Mouse (Mus musculus) T-cell, adult 2 months (primary cell): ENCODE data around the gene Slc9c1.
A peak's percentile ranks its signal among the peaks of the same experiment; 100 is the strongest.

ENCODE experiments used
- DNase-seq: peaks from one replicate; pipeline ENCODE4 v3.0.0; 2022; ENCODE audit warnings: low spot score

Gene Slc9c1

GRCm38 (mm10) chr16:45625342-45625741 is 90.2 kb downstream of the Slc9c1 start:
- DNase-seq, result no peak

- DNase-seq, result no peak
Measured at GRCm38 (mm10) chr16:45629497-45630105, 94.5 kb downstream of the Slc9c1 start.

GRCm38 (mm10) chr16:45630347-45630960 is 95.3 kb downstream of the Slc9c1 start:
- peak; percentile 58 for DNase-seq

DNA sequence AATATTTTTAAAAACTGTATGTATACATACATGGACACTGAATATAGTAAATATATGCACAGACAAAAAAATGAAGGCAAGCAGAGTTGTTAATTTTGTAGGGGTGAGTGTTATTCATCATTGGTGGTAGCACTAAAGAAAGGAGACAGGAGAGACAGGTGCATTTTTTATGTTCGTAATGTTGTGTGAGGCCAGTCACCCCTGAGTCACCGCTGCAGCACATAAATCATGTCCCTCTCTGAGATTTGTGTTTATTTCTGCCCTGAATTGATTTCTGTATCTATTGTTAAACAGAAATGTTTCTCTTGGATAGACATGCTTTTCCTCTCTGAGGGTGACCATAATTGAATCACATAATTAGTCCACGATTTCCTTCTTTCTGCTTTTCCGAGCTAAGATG is 97.3 kb downstream of the Slc9c1 start:
- DNase-seq, result no peak

DNA sequence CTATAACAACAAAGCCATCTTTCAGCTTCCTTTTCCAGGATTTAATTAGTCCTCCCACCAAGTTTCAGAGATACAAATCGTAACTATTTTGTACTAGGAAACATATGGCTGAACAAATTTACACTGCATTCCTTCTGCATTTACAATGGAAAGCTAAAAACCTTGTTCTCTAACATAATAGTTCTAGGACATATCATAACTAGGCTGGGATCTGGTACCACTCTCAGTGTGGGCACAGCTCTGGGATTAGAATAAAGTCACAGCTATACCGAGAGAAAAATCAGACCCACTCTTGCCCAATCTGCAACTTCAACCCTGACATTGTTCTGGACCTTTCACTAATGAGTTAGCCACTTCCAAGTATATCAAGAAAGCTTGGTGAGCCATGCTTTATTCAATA is 100.7 kb downstream of the Slc9c1 start:
- DNase-seq, result no peak

GRCm38 (mm10) chr16:45640070-45640762 is 105.1 kb downstream of the Slc9c1 start:
- DNase-seq, result no peak

- no peak for DNase-seq
Measured at GRCm38 (mm10) chr16:45641301-45641700, 106.2 kb downstream of the Slc9c1 start.

DNA sequence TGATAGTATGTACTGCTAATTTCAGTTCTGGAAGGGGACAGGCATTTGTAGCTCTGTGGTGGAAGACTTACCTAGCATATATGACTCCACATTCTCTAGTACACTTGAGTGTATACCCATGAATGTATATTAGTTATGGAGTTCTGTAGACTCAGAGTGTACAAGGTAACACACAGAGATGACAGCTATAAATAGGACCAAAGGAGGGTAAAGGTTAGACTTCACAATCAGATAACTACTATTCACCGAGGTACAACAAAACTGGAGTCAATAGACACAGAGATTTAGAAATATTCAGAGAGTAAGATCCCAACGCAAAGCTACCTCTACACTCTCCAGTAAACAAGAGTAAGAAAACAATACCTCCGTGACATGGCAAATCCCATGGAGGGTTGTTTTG is 108.8 kb downstream of the Slc9c1 start:
- DNase-seq, result no peak

- DNase-seq, result no peak
Measured at GRCm38 (mm10) chr16:45644380-45644779, 109.3 kb downstream of the Slc9c1 start.

- DNase-seq, result no peak
Measured at GRCm38 (mm10) chr16:45651497-45651896, 116.4 kb downstream of the Slc9c1 start.

- DNase-seq, result no peak
Measured at GRCm38 (mm10) chr16:45653009-45653933, 118.2 kb downstream of the Slc9c1 start.

GRCm38 (mm10) chr16:45653934-45654332 is 118.8 kb downstream of the Slc9c1 start, which contains the start of gene BC016579:
TSS of gene BC016579 (minus strand) at chr16:45654068.
- DNase-seq, result peak; percentile 3

DNA sequence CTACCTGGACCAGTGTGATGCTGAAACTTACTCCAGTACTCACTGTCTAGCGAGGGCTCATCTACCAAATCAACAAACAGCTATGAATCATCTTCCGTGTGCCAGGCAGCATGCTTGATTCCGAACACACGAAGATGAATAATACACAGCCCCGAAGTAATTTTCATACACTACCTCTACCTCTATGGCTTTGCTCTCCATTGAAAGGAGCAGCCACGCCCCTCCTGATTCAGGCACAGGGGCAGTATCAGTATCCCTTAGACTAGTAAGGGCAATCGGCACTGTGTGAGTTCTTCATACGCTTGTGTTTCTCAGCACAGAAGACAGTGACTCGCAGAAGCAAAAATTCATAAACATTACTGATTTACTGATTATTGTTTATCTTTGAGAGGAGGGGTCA is 119.4 kb downstream of the Slc9c1 start:
- DNase-seq, result no peak
